Mouse (Mus musculus): ENCODE results near the gene Trip6. TPM values are rescaled to one million over a fixed set of nuclear protein-coding genes. Genes with fewer than 3 reads are reported as not detected.

Trip6 gene
- polyA plus RNA-seq, 1 experiment from 2014 or later: 81.6 TPM

DNA sequence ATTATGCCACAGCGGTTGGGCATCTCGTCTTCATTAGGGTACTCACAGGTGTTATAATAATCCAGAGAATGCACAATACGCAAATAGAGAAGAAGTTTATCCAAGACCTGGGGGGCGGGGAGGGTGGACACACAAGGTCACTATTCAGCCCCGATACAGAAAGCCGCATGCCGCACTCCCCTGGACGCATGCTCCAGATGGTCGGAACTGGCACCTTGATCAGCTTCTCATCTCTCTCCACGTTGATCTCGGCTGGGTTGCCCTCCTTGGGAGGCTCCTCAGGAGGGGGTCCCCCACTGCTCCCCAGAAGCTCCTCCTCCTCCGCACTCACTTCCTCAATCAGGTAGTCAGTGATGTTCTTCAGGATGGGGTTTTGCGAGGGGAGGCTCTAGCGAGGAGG is 17.1 kb downstream of the Trip6 start:
- Histone ChIP-seq H3K27me3 (peaks cover 14% of the 10 kb centered on the region), H3K4me2 (no peak overlapping the region), H3K27ac (no peak overlapping the region), H3K4me1 (replicated peaks) (peaks cover 22% of the 10 kb centered on the region), H3K9me3 (no peaks in the 10 kb centered on the region), H3K4me3 (replicated peaks) (no peak overlapping the region), H3K9ac (replicated peaks) (no peak overlapping the region), H3K36me3 (peaks cover 72% of the 10 kb centered on the region)
- WGBS: 90% methylated on average over 14 of the region's 14 CpGs
- no peak for ATAC-seq (ENCODE audit: insufficient number of reproducible peaks, insufficient read depth, low FRiP score, low TSS enrichment, low read depth)

DNA sequence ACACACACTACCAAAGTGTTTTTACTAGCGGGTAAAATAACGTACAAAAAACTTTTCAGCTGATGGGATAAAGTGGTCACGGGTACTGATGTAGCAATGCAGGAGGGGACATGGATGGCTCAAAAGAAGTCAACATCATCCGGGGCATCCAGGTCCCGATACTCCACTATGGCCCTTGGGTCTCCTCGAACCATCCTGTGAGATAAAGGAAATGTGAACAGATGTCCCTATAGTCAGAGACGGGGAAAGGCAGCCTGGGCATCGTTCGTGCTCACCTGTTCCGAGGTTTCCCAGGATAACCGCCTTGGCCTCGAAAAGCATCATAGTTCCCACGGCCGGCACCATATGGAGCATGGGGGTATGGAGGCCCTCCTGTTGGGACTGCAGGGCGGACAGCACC is 18.5 kb downstream of the Trip6 start:
- Histone ChIP-seq H3K9ac (replicated peaks) (no peak overlapping the region), H3K27me3 (peaks cover 28% of the 10 kb centered on the region), H3K4me3 (replicated peaks) (no peak overlapping the region), H3K36me3 (peaks cover 58% of the 10 kb centered on the region), H3K4me2 (no peak overlapping the region), H3K4me1 (replicated peaks) (peaks cover 22% of the 10 kb centered on the region), H3K9me3 (no peaks in the 10 kb centered on the region), H3K27ac (no peak overlapping the region)
- 91% methylated on average over 15 of the region's 15 CpGs for WGBS
- no peak for ATAC-seq (ENCODE audit: insufficient number of reproducible peaks, insufficient read depth, low FRiP score, low TSS enrichment, low read depth)

DNA sequence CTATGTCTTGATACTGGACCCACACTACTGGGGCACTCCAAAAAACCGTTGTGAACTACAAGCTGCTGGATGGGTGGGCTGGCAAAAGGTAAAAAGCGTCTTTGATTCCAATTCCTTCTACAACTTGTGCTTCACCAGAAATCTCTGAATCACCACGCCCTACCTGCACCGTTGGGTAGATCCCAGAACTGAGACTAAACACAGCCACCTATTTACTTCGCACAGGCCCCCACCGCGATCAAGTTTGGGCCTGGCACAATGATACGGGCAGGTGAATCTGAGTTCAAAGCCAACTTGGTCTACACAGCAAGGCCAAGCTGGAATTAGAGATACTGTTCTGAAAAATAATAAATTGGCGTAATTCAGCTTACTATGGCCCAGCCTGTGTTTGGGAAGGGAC is 18.9 kb downstream of the Trip6 start:
- Histone ChIP-seq H3K4me2 (peak overlapping the region; percentile 100), H3K27ac (peak overlapping the region; percentile 88), H3K9me3 (no peaks in the 10 kb centered on the region), H3K9ac (replicated peaks) (peak overlapping the region; percentile 78), H3K4me1 (replicated peaks) (peaks cover 22% of the 10 kb centered on the region), H3K36me3 (peaks cover 54% of the 10 kb centered on the region), H3K4me3 (replicated peaks) (peak overlapping the region; percentile 55), H3K27me3 (peaks cover 32% of the 10 kb centered on the region)
- 76% methylated on average over 9 of the region's 9 CpGs for WGBS
- ATAC-seq (ENCODE audit: insufficient number of reproducible peaks, insufficient read depth, low FRiP score, low TSS enrichment, low read depth): no peak

DNA sequence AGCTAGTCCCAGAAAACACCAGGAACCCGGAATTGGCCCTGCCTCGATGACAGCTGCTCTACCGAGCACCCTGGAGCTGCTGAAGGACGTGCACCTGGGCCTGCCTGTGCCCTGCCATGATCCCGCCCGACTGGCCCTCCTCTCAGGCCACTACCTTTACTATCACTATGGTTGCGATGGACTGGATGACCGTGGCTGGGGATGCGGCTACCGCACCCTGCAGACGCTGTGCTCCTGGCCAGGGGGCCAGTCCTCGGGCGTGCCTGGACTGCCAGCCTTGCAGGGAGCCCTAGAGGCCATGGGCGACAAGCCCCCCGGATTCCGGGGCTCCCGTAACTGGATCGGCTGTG is 19.5 kb downstream of the Trip6 start:
- Histone ChIP-seq H3K9ac (replicated peaks) (peak overlapping the region; percentile 78), H3K36me3 (peaks cover 48% of the 10 kb centered on the region), H3K27ac (peak overlapping the region; percentile 88), H3K4me2 (peak overlapping the region; percentile 100), H3K4me1 (replicated peaks) (peaks cover 22% of the 10 kb centered on the region), H3K4me3 (replicated peaks) (peak overlapping the region; percentile 55), H3K9me3 (no peaks in the 10 kb centered on the region), H3K27me3 (peaks cover 38% of the 10 kb centered on the region)
- ATAC-seq (ENCODE audit: insufficient number of reproducible peaks, insufficient read depth, low FRiP score, low TSS enrichment, low read depth): peak; percentile 46; the same call in 1 of the 2 replicates
- 11% methylated on average over 18 of the region's 18 CpGs for WGBS

DNA sequence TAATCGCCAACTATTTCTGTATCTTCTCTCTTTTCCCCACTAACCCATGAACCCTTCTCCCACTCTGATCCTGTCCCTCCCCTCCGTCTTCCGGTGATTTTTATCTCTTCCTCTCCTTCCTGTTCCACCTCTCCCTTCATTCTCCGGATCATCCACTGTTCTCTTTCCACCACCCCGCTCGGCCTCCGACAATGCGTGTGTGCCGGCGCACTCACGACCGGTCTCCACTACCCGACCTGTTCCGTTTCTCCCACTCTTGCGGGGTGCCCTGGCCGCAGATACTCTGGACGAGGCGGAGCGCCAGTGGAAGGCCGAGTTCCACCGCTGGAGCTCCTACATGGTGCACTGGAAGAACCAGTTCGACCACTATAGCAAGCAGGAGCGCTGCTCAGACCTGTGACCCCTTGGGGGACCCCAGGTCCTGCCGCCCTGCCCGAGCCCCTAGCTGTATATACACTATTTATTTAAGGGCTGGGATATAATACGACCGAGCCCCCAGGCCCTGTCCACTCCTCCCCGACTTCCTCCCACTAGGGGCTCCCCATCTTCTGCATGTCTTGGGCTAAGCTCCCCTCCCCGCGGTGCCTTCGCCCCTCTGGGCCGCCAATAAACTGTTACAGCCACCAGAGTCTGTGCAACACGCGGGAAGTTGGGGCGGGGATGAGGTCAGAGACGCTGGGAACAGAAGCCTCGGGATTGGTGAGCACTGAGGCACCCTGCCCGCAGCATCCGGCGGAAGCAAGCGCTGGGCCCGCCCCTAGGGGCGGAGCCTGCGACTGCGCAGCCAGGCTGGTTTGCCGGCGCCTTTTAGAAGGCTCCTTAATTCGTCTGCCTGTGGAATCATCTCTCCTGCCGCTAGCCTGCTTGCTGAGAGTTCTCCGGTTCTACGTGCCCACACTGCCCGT is 20.1 kb downstream of the Trip6 start, which contains the start of gene Ufsp1:
TSS of gene Ufsp1 (plus strand) at position 791 of the 905 bp plus-strand sequence.
- ATAC-seq (ENCODE audit: insufficient number of reproducible peaks, insufficient read depth, low FRiP score, low TSS enrichment, low read depth): peak; percentile 95
- Histone ChIP-seq H3K4me2 (peak within 1 kb of the TSS; percentile 100), H3K4me1 (replicated peaks) (peaks cover 24% of the 10 kb centered on the region), H3K27me3 (peaks cover 44% of the 10 kb centered on the region), H3K4me3 (replicated peaks) (peak within 1 kb of the TSS; percentile 55), H3K9ac (replicated peaks) (peak within 1 kb of the TSS; percentile 78), H3K27ac (peak within 1 kb of the TSS; percentile 88), H3K36me3 (peaks cover 42% of the 10 kb centered on the region), H3K9me3 (no peaks in the 10 kb centered on the region)
- under 1% methylated on average over 52 of the region's 52 CpGs for WGBS

DNA sequence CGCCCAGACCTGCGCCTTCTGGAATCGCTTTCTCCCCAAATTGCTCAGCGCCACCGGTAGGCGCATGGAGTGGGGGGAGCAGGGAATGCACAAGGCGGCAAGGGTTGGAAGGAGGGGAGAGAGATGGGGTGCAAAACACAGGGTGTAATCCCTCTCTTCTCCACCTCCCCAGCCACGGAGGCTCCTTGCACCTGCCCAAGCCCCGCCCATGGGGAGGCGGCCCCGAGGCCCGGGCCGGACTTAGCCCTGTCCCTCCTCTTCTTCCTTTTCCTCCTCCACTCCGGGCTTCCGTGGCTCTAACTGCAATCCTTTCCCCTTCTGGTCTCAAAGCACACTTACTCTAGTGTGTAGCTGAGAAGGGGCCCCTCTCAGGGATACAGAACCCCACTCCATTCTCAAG is 20.9 kb downstream of the Trip6 start:
- H3K4me2 ChIP-seq: peak overlapping the region; percentile 100
- WGBS: 1% methylated on average over 15 of the region's 15 CpGs
- H3K36me3 ChIP-seq: peaks cover 34% of the 10 kb centered on the region
- H3K9ac ChIP-seq (replicated peaks): peak overlapping the region; percentile 74
- H3K4me3 ChIP-seq (replicated peaks): peak overlapping the region; percentile 55
- peaks cover 52% of the 10 kb centered on the region for H3K27me3 ChIP-seq
- no peak overlapping the region for H3K27ac ChIP-seq
- H3K4me1 ChIP-seq (replicated peaks): peaks cover 32% of the 10 kb centered on the region
- H3K9me3 ChIP-seq: no peaks in the 10 kb centered on the region
- no peak for ATAC-seq (ENCODE audit: insufficient number of reproducible peaks, insufficient read depth, low FRiP score, low TSS enrichment, low read depth)

- peaks cover 46% of the 10 kb centered on the region for H3K4me1 ChIP-seq (replicated peaks)
- H3K9ac ChIP-seq (replicated peaks): no peak overlapping the region
- no peak overlapping the region for H3K4me3 ChIP-seq (replicated peaks)
- peaks cover 16% of the 10 kb centered on the region for H3K36me3 ChIP-seq
- no peak overlapping the region for H3K4me2 ChIP-seq
- no peak for ATAC-seq (ENCODE audit: insufficient number of reproducible peaks, insufficient read depth, low FRiP score, low TSS enrichment, low read depth)
- 74% methylated on average over 15 of the region's 15 CpGs for WGBS
- peaks cover 70% of the 10 kb centered on the region for H3K27me3 ChIP-seq
- no peak overlapping the region for H3K27ac ChIP-seq
- H3K9me3 ChIP-seq: no peaks in the 10 kb centered on the region
Measured at GRCm38 (mm10) chr5:137291381-137291926, 22.8 kb downstream of the Trip6 start.

DNA sequence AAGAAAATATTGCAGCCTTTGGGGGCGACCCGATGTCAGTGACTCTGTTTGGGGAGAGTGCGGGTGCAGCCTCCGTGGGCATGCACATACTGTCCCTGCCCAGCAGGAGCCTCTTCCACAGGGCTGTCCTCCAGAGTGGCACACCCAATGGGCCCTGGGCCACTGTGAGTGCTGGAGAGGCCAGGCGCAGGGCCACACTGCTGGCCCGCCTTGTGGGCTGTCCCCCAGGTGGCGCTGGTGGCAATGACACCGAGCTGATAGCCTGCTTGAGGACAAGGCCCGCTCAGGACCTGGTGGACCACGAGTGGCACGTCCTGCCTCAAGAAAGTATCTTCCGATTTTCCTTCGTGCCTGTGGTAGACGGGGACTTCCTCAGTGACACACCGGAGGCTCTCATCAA is 23.5 kb downstream of the Trip6 start:
- 0 out of 2 replicates have a peak overlapping the region, but pooled peaks have one; percentile 2 for H3K4me3 ChIP-seq (replicated peaks)
- no peak for ATAC-seq (ENCODE audit: insufficient number of reproducible peaks, insufficient read depth, low FRiP score, low TSS enrichment, low read depth)
- H3K36me3 ChIP-seq: peaks cover 8% of the 10 kb centered on the region
- no peak overlapping the region for H3K27ac ChIP-seq
- H3K27me3 ChIP-seq: peaks cover 78% of the 10 kb centered on the region
- H3K4me2 ChIP-seq: peak overlapping the region; percentile 9
- no peaks in the 10 kb centered on the region for H3K9me3 ChIP-seq
- H3K4me1 ChIP-seq (replicated peaks): peaks cover 44% of the 10 kb centered on the region
- no peak overlapping the region for H3K9ac ChIP-seq (replicated peaks)
- 22% methylated on average over 15 of the region's 15 CpGs for WGBS

GRCm38 (mm10) chr5:137289591-137290365 is 24.4 kb downstream of the Trip6 start:
- Histone ChIP-seq H3K9ac (replicated peaks) (no peak overlapping the region), H3K27ac (no peak overlapping the region), H3K4me3 (replicated peaks) (no peak overlapping the region; the same call in 1 of the 2 replicates), H3K36me3 (no peaks in the 10 kb centered on the region), H3K4me1 (replicated peaks) (peaks cover 36% of the 10 kb centered on the region), H3K9me3 (no peaks in the 10 kb centered on the region), H3K4me2 (peak overlapping the region; percentile 80; the same call in 1 of the 2 replicates), H3K27me3 (peaks cover 78% of the 10 kb centered on the region)
- ATAC-seq (ENCODE audit: insufficient number of reproducible peaks, insufficient read depth, low FRiP score, low TSS enrichment, low read depth): no peak
- 55% methylated on average over 13 of the region's 13 CpGs for WGBS

- peak overlapping the region; percentile 80 for H3K4me2 ChIP-seq
- H3K9me3 ChIP-seq: no peaks in the 10 kb centered on the region
- no peak overlapping the region for H3K27ac ChIP-seq
- peaks cover 78% of the 10 kb centered on the region for H3K27me3 ChIP-seq
- 2% methylated on average over 25 of the region's 25 CpGs for WGBS
- no peaks in the 10 kb centered on the region for H3K36me3 ChIP-seq
- peak overlapping the region; percentile 43 for H3K4me3 ChIP-seq (replicated peaks)
- peak overlapping the region; percentile 59; the same call in 1 of the 2 replicates for H3K9ac ChIP-seq (replicated peaks)
- ATAC-seq (ENCODE audit: insufficient number of reproducible peaks, insufficient read depth, low FRiP score, low TSS enrichment, low read depth): no peak
- H3K4me1 ChIP-seq (replicated peaks): peaks cover 34% of the 10 kb centered on the region
Measured at GRCm38 (mm10) chr5:137288999-137289470, 25.2 kb downstream of the Trip6 start.

Measured in limb, embryonic 12.5 days (tissue).